Mouse (Mus musculus): ENCODE data around the gene Btg2. TPM values are rescaled to one million over a fixed set of nuclear protein-coding genes. Genes with fewer than 3 reads are reported as not detected.

The Btg2 gene
- polyA plus RNA-seq, 1 experiment from 2014 or later = 115 TPM

GRCm38 (mm10) chr1:134028161-134028846 is 50.6 kb downstream of the Btg2 start:
- H3K9ac ChIP-seq = no peak overlapping the region
- peak; percentile 55; the same call in 1 of the 2 replicates for ATAC-seq (ENCODE audit: borderline replicate concordance, extremely low read depth, low FRiP score, low TSS enrichment)
- 47% methylated on average over 14 of the region's 14 CpGs for WGBS
- no peaks in the 10 kb centered on the region for H3K27me3 ChIP-seq
- H3K4me3 ChIP-seq = no peak overlapping the region
- no peaks in the 10 kb centered on the region for H3K36me3 ChIP-seq
- H3K4me1 ChIP-seq = peaks cover 14% of the 10 kb centered on the region
- H3K4me2 ChIP-seq = peak overlapping the region; percentile 9; the same call in 1 of the 2 replicates
- H3K27ac ChIP-seq = peak overlapping the region; percentile 66
- H3K9me3 ChIP-seq = no peaks in the 10 kb centered on the region

- Histone ChIP-seq H3K9me3 (no peaks in the 10 kb centered on the region), H3K9ac (no peak overlapping the region), H3K4me2 (no peak overlapping the region), H3K4me1 (peaks cover 14% of the 10 kb centered on the region), H3K27me3 (no peaks in the 10 kb centered on the region), H3K27ac (no peak overlapping the region), H3K4me3 (no peak overlapping the region), H3K36me3 (no peaks in the 10 kb centered on the region)
- no peak for ATAC-seq (ENCODE audit: borderline replicate concordance, extremely low read depth, low FRiP score, low TSS enrichment)
- 81% methylated on average over 9 of the region's 9 CpGs for WGBS
These were observed 52.2 kb downstream of the Btg2 start for GRCm38 (mm10) chr1:134026741-134027140.

- H3K27ac ChIP-seq = no peak overlapping the region
- no peak overlapping the region for H3K9ac ChIP-seq
- H3K27me3 ChIP-seq = no peaks in the 10 kb centered on the region
- H3K9me3 ChIP-seq = no peaks in the 10 kb centered on the region
- no peak overlapping the region for H3K4me2 ChIP-seq
- no peak overlapping the region for H3K4me3 ChIP-seq
- no peak for ATAC-seq (ENCODE audit: borderline replicate concordance, extremely low read depth, low FRiP score, low TSS enrichment)
- peaks cover 14% of the 10 kb centered on the region for H3K4me1 ChIP-seq
- H3K36me3 ChIP-seq = no peaks in the 10 kb centered on the region
- WGBS = 63% methylated on average over 5 of the region's 5 CpGs
These were observed 52.9 kb downstream of the Btg2 start for GRCm38 (mm10) chr1:134025975-134026374.

Other genes starting within 250 kb of the Btg2 start
- gene Optc, start 171.1 kb downstream of the Btg2 start, polyA plus RNA-seq (2015; fragmentation: Nextera tagmentation; extraction: Ambion mirVana) = 0.67 and 0.81 TPM in 2 replicates
- gene Prelp, start 157.7 kb downstream of the Btg2 start, polyA plus RNA-seq (2015; fragmentation: Nextera tagmentation; extraction: Ambion mirVana) = 17.1 and 19.6 TPM in 2 replicates
- gene Fmod, start 41.9 kb downstream of the Btg2 start, polyA plus RNA-seq (2015; fragmentation: Nextera tagmentation; extraction: Ambion mirVana) = 193 and 195 TPM in 2 replicates
- 0.19 and 0.35 TPM in 2 replicates for gene Chit1, start 32.1 kb upstream of the Btg2 start, polyA plus RNA-seq (2015; fragmentation: Nextera tagmentation; extraction: Ambion mirVana)
- 0.60 and 1.1 TPM in 2 replicates for gene Chil1, start 103.1 kb upstream of the Btg2 start, polyA plus RNA-seq (2015; fragmentation: Nextera tagmentation; extraction: Ambion mirVana)
- gene Mybph, start 114.3 kb upstream of the Btg2 start, polyA plus RNA-seq (2015; fragmentation: Nextera tagmentation; extraction: Ambion mirVana) = 0.16 and 0.50 TPM in 2 replicates
- 2.5 and 4.0 TPM in 2 replicates for gene Adora1, start 156.3 kb upstream of the Btg2 start, polyA plus RNA-seq (2015; fragmentation: Nextera tagmentation; extraction: Ambion mirVana)
- gene Myog, start 210.9 kb upstream of the Btg2 start, polyA plus RNA-seq (2015; fragmentation: Nextera tagmentation; extraction: Ambion mirVana) = 0.41 and 2.1 TPM in 2 replicates